Mouse (Mus musculus): ENCODE measurements at regions not wholly inside any gene's neighbourhood (a gene's known extent, or its start where the extent isn't known, plus 50 kb on each side); places are given as distances from the start of the nearest gene placed in this dataset.

DNA sequence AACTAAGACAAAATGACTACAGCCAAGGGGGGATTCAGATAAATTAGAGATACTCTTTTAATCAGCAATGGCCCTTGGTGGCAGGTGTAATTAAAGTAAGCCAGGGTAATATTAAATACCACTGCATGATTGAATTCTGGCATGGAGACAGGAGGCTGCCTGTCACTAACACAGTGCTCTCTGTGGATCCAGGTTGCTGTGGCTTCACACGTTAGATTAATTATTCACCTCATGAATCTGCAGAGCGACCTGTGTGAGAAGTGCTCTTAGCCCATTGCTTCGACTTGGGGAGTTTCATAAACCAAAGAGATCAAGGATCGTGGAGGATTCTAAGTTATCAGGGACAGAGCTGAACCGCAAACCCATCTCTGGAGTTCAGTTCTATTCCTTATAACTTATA, 545.2 kb upstream of the Hs6st1 start:
- Histone ChIP-seq H3K27ac (ENCODE audit: low read length) (no peak overlapping the region), H3K9ac (replicated peaks; ENCODE audit: low read depth) (no peak overlapping the region), H3K4me1 (ENCODE audit: insufficient read depth, low read depth, low read length) (no peaks in the 10 kb centered on the region), H3K9me3 (ENCODE audit: low read length) (no peaks in the 10 kb centered on the region), H3K4me3 (ENCODE audit: low read depth, low read length) (no peak overlapping the region), H3K36me3 (ENCODE audit: insufficient read depth, low read length) (no peaks in the 10 kb centered on the region), H3K4me2 (replicated peaks; ENCODE audit: low read depth, low read length) (no peak overlapping the region), H3K27me3 (replicated peaks; ENCODE audit: insufficient read depth, low read length) (no peaks in the 10 kb centered on the region)
- DNase-seq (ENCODE audit: low spot score) (no peak), ATAC-seq (no peak)
- TF ChIP-seq EP300 (IDR thresholded peaks at IDR 0.05) (no peak), CTCF (IDR thresholded peaks at IDR 0.05) (no peak)
- WGBS, result 67% methylated on average over 5 of the region's 5 CpGs

DNA sequence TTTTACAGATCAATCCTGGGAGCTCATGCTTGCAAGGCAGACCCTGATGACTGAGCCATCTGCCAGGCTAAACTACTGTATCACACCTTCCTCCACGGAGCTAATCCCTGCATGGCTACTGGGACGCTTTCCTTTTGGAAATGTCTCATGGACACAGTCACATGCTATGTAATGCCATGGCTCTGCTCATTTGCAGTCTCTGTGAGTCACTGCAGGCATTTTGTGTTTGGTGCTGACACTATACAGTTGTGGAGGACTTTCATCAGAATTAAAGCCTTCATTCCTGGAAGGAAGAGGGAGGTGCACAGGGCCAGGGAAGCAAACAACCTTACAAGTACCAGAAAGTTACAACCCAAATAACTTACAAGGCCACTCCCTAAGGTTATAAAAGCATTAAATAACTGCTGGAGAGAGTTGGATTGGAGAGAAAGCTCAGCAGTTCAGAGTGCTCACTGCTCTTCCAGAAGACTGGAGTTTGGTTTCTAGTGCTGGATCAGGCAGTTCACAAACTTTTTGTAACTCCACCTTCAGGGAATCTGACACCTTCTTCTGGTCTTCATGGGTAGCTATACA, 544.3 kb upstream of the Hs6st1 start:
- H3K4me2 ChIP-seq (replicated peaks; ENCODE audit: low read depth, low read length), result no peak overlapping the region
- TF ChIP-seq CTCF (IDR thresholded peaks at IDR 0.05) (no peak), EP300 (IDR thresholded peaks at IDR 0.05) (no peak)
- H3K9ac ChIP-seq (replicated peaks; ENCODE audit: low read depth), result no peak overlapping the region
- DNase-seq (ENCODE audit: low spot score) (peak; percentile 33), ATAC-seq (peak; percentile 53)
- no peaks in the 10 kb centered on the region for H3K9me3 ChIP-seq (ENCODE audit: low read length)
- H3K27ac ChIP-seq (ENCODE audit: low read length), result no peak overlapping the region
- H3K4me3 ChIP-seq (ENCODE audit: low read depth, low read length), result no peak overlapping the region
- no peaks in the 10 kb centered on the region for H3K4me1 ChIP-seq (ENCODE audit: insufficient read depth, low read depth, low read length)
- H3K27me3 ChIP-seq (replicated peaks; ENCODE audit: insufficient read depth, low read length), result no peaks in the 10 kb centered on the region
- no peaks in the 10 kb centered on the region for H3K36me3 ChIP-seq (ENCODE audit: insufficient read depth, low read length)
- WGBS, result 53% methylated on average over 2 of the region's 2 CpGs

DNA sequence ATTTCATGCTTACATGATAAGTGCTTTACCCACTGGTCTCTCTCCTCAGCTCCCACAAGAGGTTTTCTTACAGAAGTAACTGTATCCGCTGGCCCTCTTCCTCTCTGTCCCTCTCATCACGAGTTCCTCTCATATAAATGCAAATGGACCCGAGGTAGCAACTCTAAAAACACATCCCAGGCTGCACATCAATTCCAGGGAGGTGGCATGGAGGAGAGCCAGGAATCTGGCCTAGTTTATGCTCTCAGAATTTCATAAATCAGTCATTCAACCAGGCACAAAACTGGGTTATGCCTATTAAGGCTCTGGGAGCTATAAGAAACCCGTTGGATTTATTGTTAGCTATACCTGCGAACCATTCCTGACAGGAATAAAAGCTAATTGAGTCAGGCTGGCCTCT, 543.4 kb upstream of the Hs6st1 start:
- TF ChIP-seq EP300 (IDR thresholded peaks at IDR 0.05) (no peak), CTCF (IDR thresholded peaks at IDR 0.05) (no peak)

DNA sequence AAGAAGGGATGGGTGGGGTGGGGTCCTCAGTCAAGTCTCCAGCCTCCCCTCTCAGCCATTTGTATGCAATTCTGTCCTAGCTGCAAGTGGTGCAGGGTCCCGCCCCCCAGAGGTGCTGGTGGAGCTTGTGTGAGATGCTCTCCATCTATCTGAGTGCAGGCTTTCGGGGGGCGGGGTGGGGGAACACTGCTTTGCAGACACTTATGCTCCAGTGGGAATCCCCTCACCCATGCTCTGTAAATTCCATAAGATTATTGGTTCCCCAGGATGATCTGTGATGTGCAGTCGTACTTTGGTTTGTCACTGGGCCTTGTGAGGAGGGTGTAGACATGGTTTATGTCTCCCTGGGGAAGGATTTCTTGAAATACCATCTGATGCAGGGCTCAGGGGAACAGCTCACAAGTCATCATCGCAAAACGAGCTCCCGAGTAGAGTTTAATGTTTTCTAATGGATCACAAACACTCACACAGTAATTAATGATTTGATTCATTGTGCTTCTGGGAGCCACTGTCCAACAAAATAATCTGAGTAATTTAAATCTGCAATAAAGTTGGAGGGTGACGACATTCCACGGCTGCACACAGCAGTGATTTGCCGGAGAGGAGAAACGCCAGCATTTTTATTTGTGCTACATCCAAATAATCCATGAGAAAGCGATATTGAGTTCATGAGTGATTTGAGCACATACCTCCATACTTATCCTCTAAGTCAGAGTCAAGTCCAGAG, 540.3 kb upstream of the Hs6st1 start:
- Histone ChIP-seq H3K27me3 (replicated peaks; ENCODE audit: insufficient read depth, low read length) (no peaks in the 10 kb centered on the region), H3K27ac (ENCODE audit: low read length) (no peak overlapping the region), H3K9ac (replicated peaks; ENCODE audit: low read depth) (no peak overlapping the region), H3K4me1 (ENCODE audit: insufficient read depth, low read depth, low read length) (no peaks in the 10 kb centered on the region), H3K36me3 (ENCODE audit: insufficient read depth, low read length) (no peaks in the 10 kb centered on the region), H3K4me2 (replicated peaks; ENCODE audit: low read depth, low read length) (no peak overlapping the region), H3K4me3 (ENCODE audit: low read depth, low read length) (no peak overlapping the region), H3K9me3 (ENCODE audit: low read length) (no peaks in the 10 kb centered on the region)
- DNase-seq (ENCODE audit: low spot score) (no peak), ATAC-seq (no peak)
- 58% methylated on average over 12 of the region's 12 CpGs for WGBS
- TF ChIP-seq CTCF (IDR thresholded peaks at IDR 0.05), result no peak
- TF ChIP-seq EP300 (IDR thresholded peaks at IDR 0.05), result no peak

More for the DNA sequence above, 543.4 kb upstream of the Hs6st1 start:
- Histone ChIP-seq H3K9me3 (ENCODE audit: low read length) (no peaks in the 10 kb centered on the region), H3K4me2 (replicated peaks; ENCODE audit: low read depth, low read length) (no peak overlapping the region), H3K27me3 (replicated peaks; ENCODE audit: insufficient read depth, low read length) (no peaks in the 10 kb centered on the region), H3K36me3 (ENCODE audit: insufficient read depth, low read length) (no peaks in the 10 kb centered on the region), H3K4me1 (ENCODE audit: insufficient read depth, low read depth, low read length) (no peaks in the 10 kb centered on the region), H3K9ac (replicated peaks; ENCODE audit: low read depth) (no peak overlapping the region), H3K4me3 (ENCODE audit: low read depth, low read length) (no peak overlapping the region), H3K27ac (ENCODE audit: low read length) (no peak overlapping the region)
- DNase-seq (ENCODE audit: low spot score), result no peak
- 62% methylated on average over 5 of the region's 5 CpGs for WGBS
- no peak for ATAC-seq

DNA sequence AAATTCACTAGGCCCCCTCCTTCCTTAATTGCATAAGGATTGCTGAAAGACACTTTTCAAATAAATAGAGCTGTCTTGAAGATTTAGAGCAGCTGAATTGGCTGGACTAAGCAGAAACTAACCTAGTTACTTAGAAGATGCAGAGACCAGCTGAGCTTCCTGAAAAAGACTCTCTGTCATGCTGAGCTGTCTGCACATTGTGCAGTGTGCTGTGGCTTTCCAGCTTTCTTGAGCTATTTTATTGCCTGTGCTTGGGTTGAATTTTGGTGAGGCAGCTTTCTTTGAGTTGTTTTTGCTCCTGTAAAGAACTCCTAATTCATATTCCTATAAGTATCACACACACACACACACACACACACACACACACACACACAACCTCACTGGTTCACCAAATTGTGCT, 532.7 kb upstream of the Hs6st1 start:
- ATAC-seq, result no peak
- Histone ChIP-seq H3K27me3 (replicated peaks; ENCODE audit: insufficient read depth, low read length) (no peaks in the 10 kb centered on the region), H3K9me3 (ENCODE audit: low read length) (no peaks in the 10 kb centered on the region), H3K4me3 (ENCODE audit: low read depth, low read length) (no peak overlapping the region), H3K4me1 (ENCODE audit: insufficient read depth, low read depth, low read length) (no peaks in the 10 kb centered on the region), H3K4me2 (replicated peaks; ENCODE audit: low read depth, low read length) (no peak overlapping the region), H3K9ac (replicated peaks; ENCODE audit: low read depth) (no peak overlapping the region), H3K27ac (ENCODE audit: low read length) (no peak overlapping the region), H3K36me3 (ENCODE audit: insufficient read depth, low read length) (no peaks in the 10 kb centered on the region)
- no peak for DNase-seq (ENCODE audit: low spot score)
- TF ChIP-seq CTCF (IDR thresholded peaks at IDR 0.05) (no peak), EP300 (IDR thresholded peaks at IDR 0.05) (no peak)

DNA sequence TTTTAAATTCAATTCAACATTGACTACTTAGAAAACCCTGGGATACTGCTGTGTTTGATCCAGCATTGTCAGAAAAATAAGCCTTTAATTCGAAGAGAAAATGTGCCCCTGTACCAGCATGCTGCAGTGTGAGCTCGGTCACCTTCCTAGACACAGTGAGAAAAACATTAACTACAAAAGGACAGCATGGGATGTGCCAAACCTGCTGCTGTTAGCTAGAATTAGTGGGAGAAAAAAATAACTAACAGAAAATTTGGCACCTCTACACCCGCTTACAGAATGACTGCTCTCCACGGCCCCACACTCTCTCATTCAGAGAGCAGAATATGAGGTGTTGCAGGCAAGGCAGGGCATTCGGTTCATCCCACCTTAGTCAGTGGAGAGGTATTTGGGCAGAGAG, 531.9 kb upstream of the Hs6st1 start:
- ATAC-seq (no peak), DNase-seq (ENCODE audit: low spot score) (no peak)
- Histone ChIP-seq H3K27me3 (replicated peaks; ENCODE audit: insufficient read depth, low read length) (no peaks in the 10 kb centered on the region), H3K9ac (replicated peaks; ENCODE audit: low read depth) (no peak overlapping the region), H3K36me3 (ENCODE audit: insufficient read depth, low read length) (no peaks in the 10 kb centered on the region), H3K4me1 (ENCODE audit: insufficient read depth, low read depth, low read length) (no peaks in the 10 kb centered on the region), H3K4me2 (replicated peaks; ENCODE audit: low read depth, low read length) (no peak overlapping the region), H3K9me3 (ENCODE audit: low read length) (no peaks in the 10 kb centered on the region), H3K4me3 (ENCODE audit: low read depth, low read length) (no peak overlapping the region), H3K27ac (ENCODE audit: low read length) (no peak overlapping the region)
- 74% methylated on average over 5 of the region's 5 CpGs for WGBS
- TF ChIP-seq CTCF (IDR thresholded peaks at IDR 0.05) (no peak), EP300 (IDR thresholded peaks at IDR 0.05) (no peak)
